Mouse (Mus musculus) myocyte (in vitro differentiated cells): ENCODE results near the gene Ylpm1.

Experiments
- MAX ChIP-seq: IDR thresholded peaks from one replicate; pipeline ENCODE4 v1.6.1; 2011; ENCODE audit warnings: low read depth, mild to moderate bottlenecking, control low read depth
- MYOD1 ChIP-seq, 3 experiments: IDR thresholded peaks; one replicate each; pipeline ENCODE4 v1.6.1; 2011; ENCODE audit warnings: control low read depth in 2 of 3, low read depth in 2 of 3, mild to moderate bottlenecking in 2 of 3, moderate library complexity in 1 of 3; ENCODE audit not compliant: insufficient read length in 2 of 3, control insufficient read depth in 1 of 3
- MYOG ChIP-seq, 3 experiments: IDR thresholded peaks; one replicate each; pipeline ENCODE4 v1.6.1; 2011; ENCODE audit warnings: control low read depth in 2 of 3, low read depth in 2 of 3, mild to moderate bottlenecking in 2 of 3; ENCODE audit not compliant: insufficient read length in 2 of 3, control insufficient read depth in 1 of 3, insufficient read depth in 1 of 3
- POLR2A ChIP-seq: IDR thresholded peaks from one replicate; pipeline ENCODE4 v1.6.1; 2011; ENCODE audit warnings: low read depth, mild to moderate bottlenecking, control low read depth, moderate library complexity; ENCODE audit not compliant: insufficient read length
- TCF3 ChIP-seq: IDR thresholded peaks from one replicate; pipeline ENCODE4 v1.6.1; 2011; ENCODE audit warnings: low read depth, control low read depth; ENCODE audit not compliant: insufficient read length

DNA sequence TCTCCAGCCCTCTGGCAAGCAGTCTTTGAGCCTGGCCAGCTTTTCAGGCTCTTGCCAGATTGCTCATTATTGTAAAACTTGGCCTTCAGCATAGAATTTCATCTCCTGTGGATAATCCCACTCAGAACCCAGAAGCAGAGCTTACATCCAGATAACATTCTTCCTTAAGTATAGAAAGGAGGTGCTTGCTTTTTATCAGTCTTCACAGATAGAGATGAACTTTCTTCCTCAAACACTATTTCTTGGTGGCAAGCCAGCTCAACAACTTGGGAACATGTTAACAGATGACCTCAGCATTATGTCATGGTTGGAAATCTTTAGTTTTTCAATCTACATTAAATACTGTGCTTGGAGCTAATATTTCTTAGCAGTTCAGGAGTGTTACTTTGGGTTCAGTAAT, 74.9 kb downstream of the Ylpm1 start:
- TF ChIP-seq TCF3 (no peak), POLR2A (no peak), MAX (no peak), MYOD1 (IDR thresholded peaks at IDR 0.05; ENCODE audit: control insufficient read depth in 1 of 3, insufficient read length in 2 of 3, low read depth in 2 of 3) (no peak), MYOG (IDR thresholded peaks at IDR 0.05; ENCODE audit: control insufficient read depth in 1 of 3, insufficient read depth in 1 of 3, insufficient read length in 2 of 3, low read depth in 2 of 3) (no peak)
